Mouse (Mus musculus): Measurements from ENCODE around the gene Srr.

- TF ChIP-seq CTCF (IDR thresholded peaks at IDR 0.05 in 2 of 3, conservative IDR thresholded peaks at IDR 0.05 in 1 of 3; ENCODE audit: control insufficient read depth in 1 of 3, insufficient read depth in 1 of 3, low read depth in 2 of 3, low read length in 3 of 3, poor library complexity in 1 of 3, severe bottlenecking in 1 of 3) (no peak), POLR2A (IDR thresholded peaks at IDR 0.05; ENCODE audit: control insufficient read depth in 1 of 2, insufficient read depth in 1 of 2, low read depth in 1 of 2, low read length in 2 of 2, poor library complexity in 1 of 2) (no peak), TAL1 (IDR thresholded peaks at IDR 0.05; ENCODE audit: low read length) (no peak), MAFK (IDR thresholded peaks at IDR 0.05; ENCODE audit: borderline replicate concordance, low read depth, low read length) (no peak), ZC3H11A (IDR thresholded peaks at IDR 0.05; ENCODE audit: low read depth, low read length) (no peak), TCF12 (IDR thresholded peaks at IDR 0.05; ENCODE audit: low read depth, low read length) (no peak), GABPA (IDR thresholded peaks at IDR 0.05; ENCODE audit: low read depth, low read length) (no peak)
Measured at GRCm38 (mm10) chr11:74965516-74965915, 39.8 kb upstream of the Srr start.
